Mouse (Mus musculus): Measurements from ENCODE around the gene Hamp. TPM values are rescaled to one million over a fixed set of nuclear protein-coding genes. Genes with fewer than 3 reads are reported as not detected.
"Not testable (repeated sequence)": the region's sequence is repeated elsewhere in the genome, so short reads cannot be mapped to it uniquely, and the experiment has no call there.

Gene Hamp
- polyA plus RNA-seq, 1 experiment: not detected

- TF ChIP-seq CTCF (IDR thresholded peaks at IDR 0.05; ENCODE audit: control insufficient read depth, insufficient read depth, insufficient replicate concordance, low read depth, low read length) (peak; percentile 74), POLR2A (IDR thresholded peaks at IDR 0.05; ENCODE audit: control insufficient read depth, low read depth, low read length) (no peak)
- H3K27ac ChIP-seq (ENCODE audit: control insufficient read depth, insufficient read depth, low read depth, low read length): peak overlapping the region; percentile 87
- no peaks in the 10 kb centered on the region for H3K27me3 ChIP-seq (ENCODE audit: control insufficient read depth, insufficient read depth, low read length)
- H3K4me1 ChIP-seq (ENCODE audit: control insufficient read depth, insufficient read depth, low read length): peaks cover 10% of the 10 kb centered on the region
- H3K36me3 ChIP-seq (ENCODE audit: control insufficient read depth, insufficient read depth, low read length): no peaks in the 10 kb centered on the region
- H3K4me3 ChIP-seq (ENCODE audit: control insufficient read depth, low read depth, low read length): peak overlapping the region; percentile 92
Measured at GRCm38 (mm10) chr7:30955584-30956356, 11.9 kb upstream of the Hamp start.

GRCm38 (mm10) chr7:30954971-30955520, 11.2 kb upstream of the Hamp start:
- H3K27ac ChIP-seq (ENCODE audit: control insufficient read depth, insufficient read depth, low read depth, low read length): no peak overlapping the region
- H3K27me3 ChIP-seq (ENCODE audit: control insufficient read depth, insufficient read depth, low read length): no peaks in the 10 kb centered on the region
- H3K4me1 ChIP-seq (ENCODE audit: control insufficient read depth, insufficient read depth, low read length): peaks cover 10% of the 10 kb centered on the region
- no peaks in the 10 kb centered on the region for H3K36me3 ChIP-seq (ENCODE audit: control insufficient read depth, insufficient read depth, low read length)
- H3K4me3 ChIP-seq (ENCODE audit: control insufficient read depth, low read depth, low read length): no peak overlapping the region
- TF ChIP-seq CTCF (IDR thresholded peaks at IDR 0.05; ENCODE audit: control insufficient read depth, insufficient read depth, insufficient replicate concordance, low read depth, low read length): no peak
- TF ChIP-seq POLR2A (IDR thresholded peaks at IDR 0.05; ENCODE audit: control insufficient read depth, low read depth, low read length): no peak

- Histone ChIP-seq H3K27ac (ENCODE audit: control insufficient read depth, insufficient read depth, low read depth, low read length) (no peak overlapping the region), H3K4me3 (ENCODE audit: control insufficient read depth, low read depth, low read length) (no peak overlapping the region), H3K27me3 (ENCODE audit: control insufficient read depth, insufficient read depth, low read length) (no peaks in the 10 kb centered on the region), H3K36me3 (ENCODE audit: control insufficient read depth, insufficient read depth, low read length) (no peaks in the 10 kb centered on the region), H3K4me1 (ENCODE audit: control insufficient read depth, insufficient read depth, low read length) (peaks cover 10% of the 10 kb centered on the region)
- TF ChIP-seq CTCF (IDR thresholded peaks at IDR 0.05; ENCODE audit: control insufficient read depth, insufficient read depth, insufficient replicate concordance, low read depth, low read length): no peak
- no peak for TF ChIP-seq POLR2A (IDR thresholded peaks at IDR 0.05; ENCODE audit: control insufficient read depth, low read depth, low read length)
Measured at GRCm38 (mm10) chr7:30954036-30954435, 10.2 kb upstream of the Hamp start.

GRCm38 (mm10) chr7:30953459-30953858, 9.6 kb upstream of the Hamp start:
- Histone ChIP-seq H3K36me3 (ENCODE audit: control insufficient read depth, insufficient read depth, low read length) (no peaks in the 10 kb centered on the region), H3K4me3 (ENCODE audit: control insufficient read depth, low read depth, low read length) (no peak overlapping the region), H3K4me1 (ENCODE audit: control insufficient read depth, insufficient read depth, low read length) (peaks cover 8% of the 10 kb centered on the region), H3K27ac (ENCODE audit: control insufficient read depth, insufficient read depth, low read depth, low read length) (no peak overlapping the region), H3K27me3 (ENCODE audit: control insufficient read depth, insufficient read depth, low read length) (no peaks in the 10 kb centered on the region)
- no peak for TF ChIP-seq POLR2A (IDR thresholded peaks at IDR 0.05; ENCODE audit: control insufficient read depth, low read depth, low read length)
- TF ChIP-seq CTCF (IDR thresholded peaks at IDR 0.05; ENCODE audit: control insufficient read depth, insufficient read depth, insufficient replicate concordance, low read depth, low read length): no peak

GRCm38 (mm10) chr7:30952441-30953265, 8.8 kb upstream of the Hamp start:
- H3K27ac ChIP-seq (ENCODE audit: control insufficient read depth, insufficient read depth, low read depth, low read length): no peak overlapping the region
- no peaks in the 10 kb centered on the region for H3K36me3 ChIP-seq (ENCODE audit: control insufficient read depth, insufficient read depth, low read length)
- H3K4me3 ChIP-seq (ENCODE audit: control insufficient read depth, low read depth, low read length): no peak overlapping the region
- TF ChIP-seq CTCF (IDR thresholded peaks at IDR 0.05; ENCODE audit: control insufficient read depth, insufficient read depth, insufficient replicate concordance, low read depth, low read length) (no peak), POLR2A (IDR thresholded peaks at IDR 0.05; ENCODE audit: control insufficient read depth, low read depth, low read length) (no peak)
- H3K4me1 ChIP-seq (ENCODE audit: control insufficient read depth, insufficient read depth, low read length): no peaks in the 10 kb centered on the region; the same call in 1 of the 2 replicates
- no peaks in the 10 kb centered on the region for H3K27me3 ChIP-seq (ENCODE audit: control insufficient read depth, insufficient read depth, low read length)

GRCm38 (mm10) chr7:30949902-30950301, 6.1 kb upstream of the Hamp start:
- H3K4me1 ChIP-seq (ENCODE audit: control insufficient read depth, insufficient read depth, low read length); H3K4me3 ChIP-seq (ENCODE audit: control insufficient read depth, low read depth, low read length); H3K27ac ChIP-seq (ENCODE audit: control insufficient read depth, insufficient read depth, low read depth, low read length); H3K36me3 ChIP-seq (ENCODE audit: control insufficient read depth, insufficient read depth, low read length); H3K27me3 ChIP-seq (ENCODE audit: control insufficient read depth, insufficient read depth, low read length): not testable (repeated sequence)

- Histone ChIP-seq H3K27ac (ENCODE audit: control insufficient read depth, insufficient read depth, low read depth, low read length) (no peak overlapping the region), H3K4me1 (ENCODE audit: control insufficient read depth, insufficient read depth, low read length) (no peaks in the 10 kb centered on the region), H3K27me3 (ENCODE audit: control insufficient read depth, insufficient read depth, low read length) (no peaks in the 10 kb centered on the region), H3K36me3 (ENCODE audit: control insufficient read depth, insufficient read depth, low read length) (no peaks in the 10 kb centered on the region), H3K4me3 (ENCODE audit: control insufficient read depth, low read depth, low read length) (no peak overlapping the region)
- no peak for TF ChIP-seq CTCF (IDR thresholded peaks at IDR 0.05; ENCODE audit: control insufficient read depth, insufficient read depth, insufficient replicate concordance, low read depth, low read length)
- TF ChIP-seq POLR2A (IDR thresholded peaks at IDR 0.05; ENCODE audit: control insufficient read depth, low read depth, low read length): no peak
Measured at GRCm38 (mm10) chr7:30945876-30946275, 2.0 kb upstream of the Hamp start.

- H3K27me3 ChIP-seq (ENCODE audit: control insufficient read depth, insufficient read depth, low read length); H3K4me1 ChIP-seq (ENCODE audit: control insufficient read depth, insufficient read depth, low read length); H3K27ac ChIP-seq (ENCODE audit: control insufficient read depth, insufficient read depth, low read depth, low read length); H3K36me3 ChIP-seq (ENCODE audit: control insufficient read depth, insufficient read depth, low read length); H3K4me3 ChIP-seq (ENCODE audit: control insufficient read depth, low read depth, low read length): not testable (repeated sequence)
Measured at GRCm38 (mm10) chr7:30945466-30945865, 1.6 kb upstream of the Hamp start.

GRCm38 (mm10) chr7:30944706-30945105, 874 bp upstream of the Hamp start:
- H3K36me3 ChIP-seq (ENCODE audit: control insufficient read depth, insufficient read depth, low read length); H3K27ac ChIP-seq (ENCODE audit: control insufficient read depth, insufficient read depth, low read depth, low read length); H3K4me3 ChIP-seq (ENCODE audit: control insufficient read depth, low read depth, low read length); H3K4me1 ChIP-seq (ENCODE audit: control insufficient read depth, insufficient read depth, low read length); H3K27me3 ChIP-seq (ENCODE audit: control insufficient read depth, insufficient read depth, low read length): not testable (repeated sequence)

- H3K27me3 ChIP-seq (ENCODE audit: control insufficient read depth, insufficient read depth, low read length); H3K27ac ChIP-seq (ENCODE audit: control insufficient read depth, insufficient read depth, low read depth, low read length); H3K36me3 ChIP-seq (ENCODE audit: control insufficient read depth, insufficient read depth, low read length); H3K4me1 ChIP-seq (ENCODE audit: control insufficient read depth, insufficient read depth, low read length); H3K4me3 ChIP-seq (ENCODE audit: control insufficient read depth, low read depth, low read length): not testable (repeated sequence)
Measured at GRCm38 (mm10) chr7:30942365-30942764, 1.5 kb downstream of the Hamp start.
